Mouse (Mus musculus): ENCODE data around the gene Mlf2. TPM values are rescaled to one million over a fixed set of nuclear protein-coding genes. Genes with fewer than 3 reads are reported as not detected.

The Mlf2 gene
- total RNA-seq, 2 experiments from 2014 or later = 609 to 620 TPM

- no peak for DNase-seq (ENCODE audit: low spot score in 2 of 2)
These were observed 19.5 kb upstream of the Mlf2 start, which contains the start of gene Lag3 for GRCm38 (mm10) chr6:124911533-124912218. Gene Lag3 (minus strand): TSS chr6:124911705.

GRCm38 (mm10) chr6:124913214-124913613 is 18.0 kb upstream of the Mlf2 start:
- no peak for DNase-seq (ENCODE audit: low spot score in 2 of 2)

- DNase-seq (ENCODE audit: low spot score in 2 of 2) = no peak
These were observed 17.4 kb upstream of the Mlf2 start for GRCm38 (mm10) chr6:124913721-124914285.

GRCm38 (mm10) chr6:124914511-124914910 is 16.7 kb upstream of the Mlf2 start:
- DNase-seq (ENCODE audit: low spot score in 2 of 2) = no peak

- DNase-seq (ENCODE audit: low spot score in 2 of 2) = no peak
These were observed 15.8 kb upstream of the Mlf2 start for GRCm38 (mm10) chr6:124915160-124915941.

- peak; percentile 58 to 59 for DNase-seq (ENCODE audit: low spot score in 2 of 2)
These were observed 15.1 kb upstream of the Mlf2 start for GRCm38 (mm10) chr6:124915942-124916694.

GRCm38 (mm10) chr6:124916695-124917517 is 14.3 kb upstream of the Mlf2 start:
- DNase-seq (ENCODE audit: low spot score in 2 of 2) = peak; percentile 93 to 97

- DNase-seq (ENCODE audit: low spot score in 2 of 2) = peak; percentile 89 to 94
These were observed 13.5 kb upstream of the Mlf2 start for GRCm38 (mm10) chr6:124917518-124918330.

- DNase-seq (ENCODE audit: low spot score in 2 of 2) = no peak
These were observed 12.9 kb upstream of the Mlf2 start for GRCm38 (mm10) chr6:124918331-124918690.

GRCm38 (mm10) chr6:124918890-124919627 is 12.1 kb upstream of the Mlf2 start:
- DNase-seq (ENCODE audit: low spot score in 2 of 2) = no peak

GRCm38 (mm10) chr6:124919695-124920317 is 11.4 kb upstream of the Mlf2 start, which contains the start of gene Ptms:
Gene Ptms (minus strand): TSS chr6:124920103.
- peak; percentile 93 to 95 for DNase-seq (ENCODE audit: low spot score in 2 of 2)

- DNase-seq (ENCODE audit: low spot score in 2 of 2) = no peak
These were observed 10.7 kb upstream of the Mlf2 start for GRCm38 (mm10) chr6:124920318-124921085.

GRCm38 (mm10) chr6:124921539-124921938 is 9.6 kb upstream of the Mlf2 start:
- DNase-seq (ENCODE audit: low spot score in 2 of 2) = no peak

- no peak for DNase-seq (ENCODE audit: low spot score in 2 of 2)
These were observed 5.9 kb upstream of the Mlf2 start for GRCm38 (mm10) chr6:124925173-124925793.

GRCm38 (mm10) chr6:124925941-124926340 is 5.2 kb upstream of the Mlf2 start:
- DNase-seq (ENCODE audit: low spot score in 2 of 2) = no peak

GRCm38 (mm10) chr6:124930231-124930630 is 955 bp upstream of the Mlf2 start:
- no peak for DNase-seq (ENCODE audit: low spot score in 2 of 2)
